1 mouse cellular context compared by ENCODE assay signal in the genomic region with DNA sequence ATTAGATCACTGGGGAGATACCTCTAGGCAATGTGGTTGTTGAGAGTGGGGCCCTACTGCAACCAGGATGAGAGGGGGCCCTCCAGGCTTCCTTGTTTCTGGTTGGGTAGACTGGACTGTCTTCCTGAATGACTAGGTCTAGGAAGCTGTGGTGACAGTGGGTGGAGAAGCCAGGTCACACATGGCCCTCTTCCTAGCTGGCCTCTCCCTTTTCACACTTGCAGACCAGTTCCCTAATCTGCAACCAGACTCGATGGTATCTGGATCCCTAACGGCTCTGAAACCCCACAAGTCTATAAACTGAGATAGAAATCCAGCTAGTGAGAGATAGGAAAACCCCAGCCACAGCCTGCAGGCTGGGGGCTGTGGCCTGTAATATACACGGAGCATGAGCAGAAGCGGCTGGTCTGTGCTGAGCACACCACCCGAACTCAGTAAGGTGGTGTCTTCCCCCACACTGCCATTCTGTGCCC.
TF ChIP-seq lines count a peak whose summit lies in the region.

No protein-coding gene starts in this region.

TF ChIP-seq in MEL, 35 proteins besides CTCF, POLR2A, EP300 and RAD21 (continued from another document):
- peak; percentile 63; the same call in 1 of the 2 replicates for TF ChIP-seq ZMIZ1 (IDR thresholded peaks at IDR 0.05; ENCODE audit: low read depth, low read length)
- no peak for TF ChIP-seq JUND (IDR thresholded peaks at IDR 0.05; ENCODE audit: low read depth, low read length)
- 0 out of 2 replicates have a peak, but pooled peaks have one; percentile 13 for TF ChIP-seq TBP (IDR thresholded peaks at IDR 0.05; ENCODE audit: low read depth, low read length)
- no peak for TF ChIP-seq USF2 (IDR thresholded peaks at IDR 0.05; ENCODE audit: borderline replicate concordance in 1 of 2, insufficient read depth in 1 of 2, low read depth in 1 of 2, low read length in 2 of 2)
- TF ChIP-seq RCOR1 (IDR thresholded peaks at IDR 0.05; ENCODE audit: low read depth, low read length): peak; percentile 80
- TF ChIP-seq MAZ (IDR thresholded peaks at IDR 0.05; ENCODE audit: low read depth, low read length): peak; percentile 88
TF ChIP-seq in MEL: peak in this region for 17.
